Mouse (Mus musculus) lung, embryonic 14.5 days (tissue): ENCODE results near the gene Gpr137. TPM values are rescaled to one million over a fixed set of nuclear protein-coding genes. Genes with fewer than 3 reads are reported as not detected.

ENCODE experiments used
- ATAC-seq: fragments of 200-750 bp; cut with Nextera tagmentation; 2 replicates; pipeline ENCODE4 v1.8.0; 2017; ENCODE audit warnings: mild to moderate bottlenecking, moderate TSS enrichment, moderate library complexity; ENCODE audit not compliant: insufficient read depth
- DNase-seq: peaks from one replicate; pipeline ENCODE4 v3.0.0-alpha.2; 2015
- H3K27ac ChIP-seq: fragments of 300-500 bp; sonication (generic); 2 replicates; pipeline ENCODE4 v1.5.1; 2014; ENCODE audit warnings: low read depth, mild to moderate bottlenecking, moderate library complexity
- H3K27me3 ChIP-seq: fragments of 300-500 bp; sonication (generic); 2 replicates; pipeline ENCODE4 v1.6.1; 2014; ENCODE audit warnings: low read length, control low read depth; ENCODE audit not compliant: insufficient read depth
- H3K36me3 ChIP-seq: fragments of 300-500 bp; sonication (generic); 2 replicates; pipeline ENCODE4 v1.6.1; 2014; ENCODE audit warnings: control low read depth; ENCODE audit not compliant: insufficient read depth
- H3K4me1 ChIP-seq: fragments of 300-500 bp; sonication (generic); 2 replicates; pipeline ENCODE4 v1.6.1; 2014; ENCODE audit warnings: antibody characterized with exemption, control low read depth; ENCODE audit not compliant: insufficient read depth
- H3K4me2 ChIP-seq: fragments of 300-500 bp; sonication (generic); 2 replicates; pipeline ENCODE4 v1.6.1; 2014; ENCODE audit warnings: mild to moderate bottlenecking
- H3K4me3 ChIP-seq: fragments of 300-500 bp; sonication (generic); 2 replicates; pipeline ENCODE4 v1.5.1; 2014; ENCODE audit warnings: low read depth, low read length
- H3K9ac ChIP-seq: fragments of 300-500 bp; sonication (generic); 2 replicates; pipeline ENCODE4 v1.6.1; 2014
- H3K9me3 ChIP-seq: fragments of 300-500 bp; sonication (generic); 2 replicates; pipeline ENCODE4 v1.6.1; 2016; ENCODE audit warnings: low read depth, low read length, control low read depth
- CTCF ChIP-seq: IDR thresholded peaks from 2 replicates; pipeline ENCODE4 v1.5.1; 2016; ENCODE audit warnings: antibody characterized with exemption, low read depth
- WGBS: fragments of 180-500 bp; shearing (Covaris S2); extraction: QIAGEN DNeasy Blood & Tissue Kit; methylation state at CpG from one replicate; pipeline ENCODE4 v1.1.7; 2014; 5-methylcytosine and 5-hydroxymethylcytosine counted together
- polyA plus RNA-seq: library from polyadenylated mRNA; unstranded; fragments of >200 nt; fragmentation: Nextera tagmentation; extraction: Ambion mirVana; gene quantifications from 2 replicates; pipeline ENCODE4 v1.2.1, GENCODE M21; 2014

Gpr137 gene
- polyA plus RNA-seq, 1 experiment from 2014 or later = 23.5 TPM

- 85% methylated on average over 19 of the region's 19 CpGs for WGBS
- peaks cover 4% of the 10 kb centered on the region for H3K4me1 ChIP-seq
- DNase-seq = no peak
- H3K36me3 ChIP-seq = peaks cover 33% of the 10 kb centered on the region
- no peak overlapping the region for H3K9ac ChIP-seq
- no peaks in the 10 kb centered on the region for H3K9me3 ChIP-seq
- H3K27ac ChIP-seq = no peak overlapping the region
- no peak overlapping the region for H3K4me2 ChIP-seq
- TF ChIP-seq CTCF = no peak
- ATAC-seq = no peak
- no peak overlapping the region for H3K4me3 ChIP-seq
- H3K27me3 ChIP-seq = no peaks in the 10 kb centered on the region
Observed at GRCm38 (mm10) chr19:6985300-6985699, 43.0 kb upstream of the Gpr137 start.

DNA sequence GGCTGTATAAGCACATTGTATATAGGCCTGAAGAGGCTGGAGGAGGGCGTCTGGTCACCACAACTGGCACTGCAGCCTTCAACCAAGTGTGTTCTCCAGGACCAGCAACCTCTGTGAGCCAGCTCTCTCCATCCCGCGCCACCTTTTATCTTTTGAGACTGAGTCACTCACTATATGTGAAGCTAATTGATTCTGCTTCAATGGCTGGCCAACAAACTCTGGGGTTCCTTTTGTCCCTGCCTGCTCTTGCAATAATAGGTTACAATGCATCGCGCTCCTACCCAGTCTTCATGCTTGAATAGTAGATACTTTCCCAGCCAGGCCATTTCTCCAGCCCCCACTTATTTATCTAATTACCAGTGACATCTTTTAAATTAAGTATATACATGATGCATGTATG lies 41.3 kb upstream of the Gpr137 start:
- Histone ChIP-seq H3K4me1 (peaks cover 9% of the 10 kb centered on the region), H3K36me3 (peaks cover 35% of the 10 kb centered on the region), H3K4me3 (no peak overlapping the region), H3K4me2 (no peak overlapping the region), H3K27ac (no peak overlapping the region), H3K9ac (no peak overlapping the region), H3K27me3 (no peaks in the 10 kb centered on the region), H3K9me3 (no peaks in the 10 kb centered on the region)
- DNase-seq (no peak), ATAC-seq (no peak)
- no peak for TF ChIP-seq CTCF
- 95% methylated on average over 5 of the region's 5 CpGs for WGBS

- 92% methylated on average over 4 of the region's 4 CpGs for WGBS
- Histone ChIP-seq H3K36me3 (peaks cover 54% of the 10 kb centered on the region), H3K4me2 (peak overlapping the region; percentile 71), H3K9ac (no peak overlapping the region), H3K4me3 (no peak overlapping the region), H3K9me3 (no peaks in the 10 kb centered on the region), H3K27me3 (no peaks in the 10 kb centered on the region), H3K27ac (no peak overlapping the region), H3K4me1 (peaks cover 12% of the 10 kb centered on the region; the same call in 1 of the 2 replicates)
- TF ChIP-seq CTCF = no peak
- ATAC-seq (no peak), DNase-seq (no peak)
Observed at GRCm38 (mm10) chr19:6981465-6981864, 39.2 kb upstream of the Gpr137 start.

DNA sequence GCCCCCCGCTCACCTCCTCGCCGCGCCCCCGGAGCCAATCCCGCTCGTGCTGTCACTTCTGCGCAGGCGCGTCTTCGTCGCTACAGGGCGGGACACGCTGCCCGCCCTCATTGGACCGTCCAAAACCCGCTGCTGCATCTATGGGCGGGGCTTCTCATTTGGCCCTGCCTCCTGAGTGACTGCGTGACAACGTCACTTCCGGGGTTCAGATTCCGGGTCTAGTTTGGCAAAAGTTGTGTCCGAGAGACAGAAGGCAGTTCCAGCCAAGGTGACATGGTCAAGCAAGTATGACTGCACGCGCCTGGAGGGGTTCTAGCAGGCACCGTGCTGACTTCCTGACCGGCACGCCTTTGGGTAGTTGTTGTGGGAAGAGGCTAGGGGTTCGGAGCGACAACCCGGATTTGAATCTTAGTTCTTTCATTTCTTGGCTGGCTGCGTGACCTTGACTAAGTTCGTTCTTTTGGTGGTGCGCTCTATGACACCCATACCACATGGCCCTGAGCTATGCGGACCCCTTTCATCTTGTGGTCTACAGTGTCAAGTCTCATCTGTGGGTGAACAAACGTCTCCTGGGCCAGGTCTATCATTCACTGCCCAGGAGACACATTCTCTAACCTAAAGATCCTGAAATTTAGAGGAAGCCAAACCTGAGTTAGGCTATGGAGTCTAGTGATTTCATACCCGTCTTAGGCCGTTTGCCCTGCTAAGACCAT lies 38.3 kb upstream of the Gpr137 start, which contains the start of gene Fkbp2:
Fkbp2 (minus strand) TSS at position 121 of the 713 bp plus-strand sequence.
- DNase-seq = peak; percentile 100
- H3K36me3 ChIP-seq = peaks cover 51% of the 10 kb centered on the region

GRCm38 (mm10) chr19:6979486-6980380 lies 37.5 kb upstream of the Gpr137 start:
- Histone ChIP-seq H3K36me3 (peaks cover 43% of the 10 kb centered on the region), H3K4me2 (peak overlapping the region; percentile 71), H3K9me3 (no peaks in the 10 kb centered on the region), H3K4me1 (peaks cover 15% of the 10 kb centered on the region; the same call in 1 of the 2 replicates), H3K4me3 (peak overlapping the region; percentile 58), H3K27ac (peak overlapping the region; percentile 89), H3K9ac (peak overlapping the region; percentile 79), H3K27me3 (no peaks in the 10 kb centered on the region)
- ATAC-seq = peak; percentile 85
- peak; percentile 99 for DNase-seq
- WGBS = under 1% methylated on average over 59 of the region's 59 CpGs
- TF ChIP-seq CTCF = peak; percentile 76

More for the DNA sequence above, 38.3 kb upstream of the Gpr137 start, which contains the start of gene Fkbp2:
- Histone ChIP-seq H3K27ac (peak within 1 kb of the TSS; percentile 89), H3K9ac (peak within 1 kb of the TSS; percentile 79), H3K4me3 (peak within 1 kb of the TSS; percentile 58), H3K27me3 (no peaks in the 10 kb centered on the region), H3K4me1 (peaks cover 15% of the 10 kb centered on the region; the same call in 1 of the 2 replicates), H3K9me3 (no peaks in the 10 kb centered on the region), H3K4me2 (peak within 1 kb of the TSS; percentile 71)
- WGBS = 1% methylated on average over 38 of the region's 38 CpGs
- TF ChIP-seq CTCF = no peak
- peak; percentile 88 for ATAC-seq

GRCm38 (mm10) chr19:6979001-6979479 lies 36.8 kb upstream of the Gpr137 start:
- peak; percentile 66 for DNase-seq
- H3K36me3 ChIP-seq = peaks cover 38% of the 10 kb centered on the region
- H3K9me3 ChIP-seq = no peaks in the 10 kb centered on the region
- no peak for TF ChIP-seq CTCF
- peaks cover 15% of the 10 kb centered on the region; the same call in 1 of the 2 replicates for H3K4me1 ChIP-seq
- H3K9ac ChIP-seq = peak overlapping the region; percentile 56
- peak overlapping the region; percentile 71 for H3K4me2 ChIP-seq
- H3K4me3 ChIP-seq = peak overlapping the region; percentile 58
- ATAC-seq = no peak
- peak overlapping the region; percentile 37; the same call in 1 of the 2 replicates for H3K27ac ChIP-seq
- H3K27me3 ChIP-seq = no peaks in the 10 kb centered on the region
- 5% methylated on average over 11 of the region's 11 CpGs for WGBS

GRCm38 (mm10) chr19:6978639-6978974 lies 36.3 kb upstream of the Gpr137 start:
- 37% methylated on average over 3 of the region's 3 CpGs for WGBS
- TF ChIP-seq CTCF = no peak
- no peak for ATAC-seq
- Histone ChIP-seq H3K4me1 (peaks cover 15% of the 10 kb centered on the region; the same call in 1 of the 2 replicates), H3K4me2 (peak overlapping the region; percentile 71), H3K9ac (peak overlapping the region; percentile 56), H3K27ac (0 out of 2 replicates have a peak overlapping the region, but pooled peaks have one; percentile 37), H3K9me3 (no peaks in the 10 kb centered on the region), H3K36me3 (peaks cover 34% of the 10 kb centered on the region), H3K27me3 (no peaks in the 10 kb centered on the region), H3K4me3 (peak overlapping the region; percentile 58)
- no peak for DNase-seq
